Mouse (Mus musculus) adrenal gland (tissue): ENCODE results near the gene Mri1.

Source experiments
- intact Hi-C: fragments of 180-260 bp; cut with DNase I; formaldehyde crosslinking; loops from one replicate; pipeline ENCODE4 v1.15.1; 2025

Gene Mri1

DNA sequence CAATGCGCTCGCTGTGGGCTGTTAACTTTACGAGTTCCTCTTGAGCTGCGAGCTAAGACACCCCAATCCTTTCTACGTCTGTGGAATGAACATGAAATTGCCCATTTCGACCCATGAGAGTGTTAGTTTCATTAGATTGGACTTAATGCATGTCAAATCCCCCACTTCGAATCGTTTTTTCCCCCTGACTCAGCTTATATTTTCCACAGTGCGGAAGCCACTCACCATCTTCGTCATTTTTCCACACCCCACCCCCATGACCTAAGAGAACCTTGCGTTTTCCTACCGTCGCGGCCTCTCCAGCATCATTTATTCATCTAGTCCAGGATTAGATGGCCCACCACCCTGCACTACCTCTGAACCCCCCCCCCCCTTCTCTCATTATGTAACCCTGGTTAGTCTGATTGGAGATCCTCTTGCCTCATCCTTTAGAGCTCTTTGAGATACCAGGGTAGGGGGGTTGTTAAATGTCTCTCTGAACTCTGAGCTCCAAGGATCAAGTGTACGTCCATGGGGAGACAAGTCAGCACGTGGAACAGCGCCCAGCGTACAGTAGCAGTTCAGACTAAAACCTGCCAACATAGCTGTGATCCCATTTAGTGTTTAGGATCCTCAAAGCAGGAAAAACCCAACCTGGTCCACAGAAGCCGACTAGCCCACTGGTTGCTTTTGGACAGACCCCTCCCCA, 19.4 kb downstream of the Mri1 start:
- intact Hi-C loops = loop anchor here (1.0 kb wide), 1 partner anchor 12 kb away; the partner anchor contains the start of gene D8Ertd738e

DNA sequence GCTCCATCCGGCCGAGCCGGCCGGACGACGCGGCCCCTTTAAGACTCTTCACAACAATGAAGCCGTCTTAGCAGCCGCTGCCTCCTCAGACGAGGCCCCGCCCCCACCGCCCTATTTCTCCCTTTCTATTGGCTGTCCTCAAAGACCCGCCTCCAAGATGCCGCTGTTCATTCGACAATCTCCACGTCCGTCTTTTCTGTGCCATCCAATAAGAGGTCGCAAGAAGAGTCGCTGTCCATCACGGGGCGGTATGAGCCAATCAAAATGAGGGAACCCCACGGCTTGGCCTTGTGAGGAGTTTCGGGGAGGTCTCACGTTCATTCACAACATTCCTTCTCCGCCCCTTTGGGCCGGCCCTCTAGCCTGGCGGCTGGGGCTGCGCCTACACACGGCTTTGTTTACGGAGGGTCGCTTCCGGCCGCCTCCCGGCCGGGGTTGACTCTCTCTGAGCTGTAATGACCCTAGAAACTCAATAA, 20.1 kb downstream of the Mri1 start, which contains the start of gene Zswim4:
Gene Zswim4, minus strand, starts transcription at position 58 of the 476 bp plus-strand sequence.
- intact Hi-C loops = loop anchor here (1.0 kb wide), 1 partner anchor 12 kb away; the partner anchor contains the start of gene D8Ertd738e

DNA sequence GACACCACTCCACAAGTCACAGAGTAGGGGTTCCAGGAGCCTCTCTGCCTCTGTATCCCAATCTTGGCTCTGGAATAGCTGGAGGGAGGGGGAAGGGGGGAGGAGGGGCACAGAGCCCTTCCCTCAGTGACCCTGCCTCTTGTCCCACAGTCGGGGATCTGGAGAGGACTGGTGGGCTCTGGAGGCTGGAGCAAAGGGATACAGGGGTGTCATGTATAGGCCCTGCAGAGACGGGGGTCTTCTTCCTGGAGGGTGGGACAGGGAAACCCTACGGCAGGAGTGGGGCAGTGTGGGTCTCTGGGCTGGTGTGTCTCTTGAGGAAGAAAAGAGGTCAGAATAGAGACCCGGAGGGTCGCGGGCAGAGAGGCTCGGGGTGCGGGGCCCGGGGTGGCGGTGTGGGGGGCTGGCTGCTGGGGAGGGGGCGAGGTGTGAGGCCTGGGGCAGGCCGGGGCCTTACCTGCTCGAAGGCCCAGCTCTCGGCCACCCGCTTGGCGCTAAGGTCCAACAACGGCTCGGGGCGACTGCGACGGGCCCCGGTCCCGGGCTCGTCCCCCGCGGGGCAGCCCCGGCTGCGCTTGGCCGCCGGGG, 20.6 kb downstream of the Mri1 start:
- intact Hi-C loops = no loop called here

DNA sequence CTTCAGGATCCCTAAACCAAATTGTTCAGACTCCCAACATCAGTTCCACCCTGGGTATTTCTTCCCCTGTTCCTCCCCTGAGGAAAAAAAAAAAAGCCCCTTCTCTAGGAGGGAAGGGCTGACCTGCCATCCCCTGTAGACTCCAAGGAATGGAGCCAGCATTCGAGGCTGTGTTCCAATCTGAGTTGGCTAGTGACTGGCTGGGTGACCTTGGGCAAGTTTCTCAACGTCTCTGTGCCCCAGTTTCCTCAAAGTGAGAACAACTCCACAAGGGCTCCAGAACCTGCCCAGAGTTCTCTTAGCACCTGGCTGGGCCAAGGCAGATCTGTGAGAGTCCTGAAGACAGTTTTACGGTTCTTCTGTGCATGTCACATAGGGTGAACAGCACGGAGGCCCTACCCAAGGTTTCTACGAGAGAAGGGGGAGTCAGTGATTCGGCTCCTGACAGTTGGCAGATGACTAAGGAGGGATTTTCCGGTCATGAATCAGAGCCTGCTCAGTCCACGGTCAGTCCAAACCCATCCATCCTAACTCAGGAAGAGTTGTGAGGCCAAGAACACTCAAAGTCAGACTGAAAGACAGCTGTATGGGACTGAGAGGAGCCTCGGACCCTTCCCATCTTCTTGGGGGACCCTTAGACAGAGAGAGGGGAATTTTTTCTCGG, 21.2 kb downstream of the Mri1 start:
- intact Hi-C loops = no loop called here

DNA sequence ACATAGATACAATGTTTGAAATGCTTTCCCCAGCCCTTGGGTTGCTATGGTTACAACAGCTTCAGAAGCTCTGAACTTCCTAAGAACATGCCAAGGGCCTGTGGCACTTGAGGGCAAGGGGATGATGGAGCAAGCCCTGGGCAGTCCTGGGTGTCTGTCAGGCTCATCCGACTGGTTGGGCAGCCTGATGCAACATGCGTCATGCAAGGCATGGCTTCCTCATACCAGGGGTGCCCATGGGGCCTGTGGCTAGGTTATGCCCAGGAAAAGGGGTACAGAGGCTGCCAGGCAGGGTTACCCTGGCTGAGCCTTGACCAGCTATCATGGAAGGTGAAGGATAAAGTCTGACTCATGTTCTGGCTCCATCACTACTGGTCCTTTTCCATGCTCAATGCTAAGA, 24.1 kb downstream of the Mri1 start:
- intact Hi-C loops = no loop called here

DNA sequence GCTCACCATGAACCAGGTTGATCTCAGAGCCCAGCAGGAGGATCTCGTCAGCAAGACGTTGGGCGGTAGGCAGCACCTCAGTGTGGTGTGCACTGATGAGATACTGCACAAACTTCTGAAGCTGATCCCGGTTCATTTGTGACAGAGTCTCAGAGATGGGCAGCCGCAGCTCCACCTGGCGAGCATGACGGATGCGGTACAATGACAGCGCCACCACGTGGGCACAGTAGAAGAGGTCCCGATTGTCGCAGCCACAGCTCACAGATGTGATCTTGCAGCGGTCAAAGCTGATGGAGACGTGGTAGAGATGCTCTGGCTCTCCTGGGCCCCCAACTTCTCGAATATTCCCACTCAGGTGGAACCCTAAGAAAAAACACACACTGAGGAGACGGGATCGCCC, 26.4 kb downstream of the Mri1 start:
- intact Hi-C loops = no loop called here

DNA sequence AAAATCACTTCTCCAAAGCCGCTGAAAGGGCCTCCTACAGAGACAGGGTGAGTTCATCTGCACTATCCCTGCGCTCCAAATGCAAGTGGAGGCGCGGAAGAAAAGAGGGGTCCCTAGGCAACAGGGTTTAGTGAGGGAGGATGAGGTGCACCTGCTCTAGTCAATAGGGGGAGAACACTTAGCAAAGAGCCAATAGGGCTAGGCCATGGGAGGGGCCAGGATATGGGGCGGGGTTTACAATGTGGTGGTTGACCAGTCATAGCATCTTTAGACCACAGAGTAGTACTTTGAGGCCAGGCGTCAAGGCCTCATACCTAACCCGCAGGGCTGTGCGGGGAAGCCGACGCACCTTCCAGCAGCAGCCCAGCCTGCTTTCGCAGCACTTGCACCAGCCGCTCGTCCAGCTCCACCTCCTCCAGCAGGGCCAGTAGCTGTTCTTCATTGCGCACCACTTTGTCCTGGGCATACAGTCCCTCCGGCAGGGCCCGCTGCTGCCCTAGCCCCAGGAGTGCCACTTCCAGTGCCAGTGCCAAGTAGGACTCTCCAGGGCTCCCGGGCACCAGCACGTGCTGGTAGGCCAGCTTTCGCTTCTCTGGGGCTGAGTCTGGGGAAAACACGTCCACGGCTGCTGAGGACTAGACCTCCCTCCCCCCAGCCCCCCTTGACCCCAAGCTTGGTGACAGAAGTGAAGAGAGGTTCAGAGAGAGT, 33.6 kb downstream of the Mri1 start:
- intact Hi-C loops = no loop called here

DNA sequence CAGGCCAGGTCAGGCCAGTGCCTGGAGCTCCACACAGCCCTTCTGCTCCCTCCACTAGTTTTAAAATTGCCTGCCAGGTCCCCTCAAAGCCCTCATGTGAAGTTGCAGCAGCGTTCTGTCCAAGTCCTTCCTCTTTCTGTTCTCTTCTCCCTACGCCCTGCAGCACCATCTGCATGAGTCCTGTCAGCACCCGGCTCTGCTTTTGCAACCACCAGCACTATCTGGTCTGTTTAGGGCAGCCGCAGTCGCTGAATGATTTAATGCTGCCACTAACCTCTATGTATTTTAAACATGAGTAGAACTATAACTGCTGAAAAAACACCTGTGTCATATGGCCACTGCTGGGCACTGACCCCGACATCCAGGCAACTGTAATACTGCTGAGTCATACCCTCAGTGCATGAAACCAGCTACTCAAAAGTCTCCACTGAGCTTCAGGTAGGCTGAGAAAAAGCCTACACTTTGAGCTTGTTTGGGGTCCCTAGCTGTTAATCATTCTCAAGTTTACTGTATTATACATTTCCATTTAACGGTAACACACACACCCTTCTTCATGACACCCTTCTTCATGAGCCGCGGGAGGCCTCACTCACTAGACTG, 34.5 kb downstream of the Mri1 start:
- intact Hi-C loops = no loop called here

DNA sequence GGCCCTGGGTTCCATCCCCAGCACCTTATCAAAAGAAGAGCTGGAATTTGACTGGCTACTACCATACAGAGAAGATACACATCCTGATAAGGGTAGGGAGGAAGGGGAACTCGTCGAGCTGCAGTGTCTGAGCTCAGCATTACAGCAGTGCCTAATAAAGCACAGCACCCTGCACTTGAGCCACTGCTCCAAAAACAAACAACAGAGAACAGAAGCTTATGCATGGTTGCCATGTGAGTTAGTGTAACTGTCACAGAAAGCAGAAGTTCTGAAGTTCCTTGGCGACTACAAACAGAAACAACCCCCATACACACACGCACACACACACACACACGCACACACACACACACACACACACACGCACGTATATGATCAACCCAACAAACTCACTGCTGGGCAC, 37.0 kb downstream of the Mri1 start:
- intact Hi-C loops = no loop called here

DNA sequence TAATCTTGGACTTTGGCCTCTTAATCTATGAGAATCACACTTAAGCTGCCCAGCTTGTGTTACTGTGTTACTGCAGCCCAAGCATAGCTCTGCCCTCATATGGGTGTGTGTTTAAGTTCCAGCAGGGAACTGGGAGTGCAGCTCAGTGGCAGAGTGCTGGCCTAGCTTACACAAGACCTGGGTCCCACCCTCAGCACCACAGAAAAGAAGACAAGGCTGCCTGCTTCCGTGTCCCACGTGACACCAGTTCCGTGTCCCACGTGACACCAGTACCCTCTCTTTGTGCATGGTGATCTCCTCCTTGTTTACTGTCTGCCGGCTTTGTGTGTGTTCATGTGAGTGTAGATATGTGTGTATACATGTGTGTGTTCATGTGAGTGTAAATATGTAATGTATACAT, 39.0 kb downstream of the Mri1 start:
- intact Hi-C loops = no loop called here

DNA sequence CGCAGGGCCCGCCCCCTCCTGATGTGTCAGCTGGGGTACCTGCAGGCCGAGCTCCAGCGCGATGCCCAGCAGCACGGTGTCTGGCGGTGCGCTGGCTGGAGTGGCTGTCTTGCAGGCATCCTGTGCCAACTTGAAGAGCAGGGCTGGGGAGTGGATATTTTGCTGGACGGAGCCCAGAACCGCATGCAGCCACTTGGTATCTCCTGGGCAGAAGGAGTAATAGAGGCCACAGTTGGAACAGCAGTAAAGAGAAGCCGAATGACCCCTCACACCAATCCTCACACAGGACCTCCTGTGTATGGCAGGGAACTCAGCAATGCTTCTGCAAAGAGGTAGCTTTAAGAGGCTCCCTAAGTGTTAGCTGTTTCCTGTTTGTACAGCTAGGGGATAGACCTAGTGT, 39.9 kb downstream of the Mri1 start:
- intact Hi-C loops = no loop called here

DNA sequence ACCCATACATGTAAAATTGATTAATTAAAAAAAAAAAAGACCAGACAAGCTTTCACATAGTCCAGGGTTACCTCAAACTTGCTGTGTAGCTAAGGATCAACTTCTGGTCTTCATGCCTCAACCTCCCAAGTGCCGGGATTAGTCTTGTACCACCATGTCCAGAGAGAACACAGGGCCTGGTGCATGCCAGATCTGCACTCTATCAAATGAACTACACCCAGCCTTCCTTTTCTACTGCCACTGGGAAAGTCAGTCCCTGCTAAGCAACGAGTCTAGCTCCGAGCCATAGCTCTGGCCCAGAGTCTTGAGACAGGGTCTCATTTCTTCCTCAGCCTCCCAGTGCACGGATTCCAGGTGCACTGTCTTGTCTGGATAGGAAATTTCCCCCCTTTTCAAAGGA, 43.8 kb downstream of the Mri1 start:
- intact Hi-C loops = no loop called here

DNA sequence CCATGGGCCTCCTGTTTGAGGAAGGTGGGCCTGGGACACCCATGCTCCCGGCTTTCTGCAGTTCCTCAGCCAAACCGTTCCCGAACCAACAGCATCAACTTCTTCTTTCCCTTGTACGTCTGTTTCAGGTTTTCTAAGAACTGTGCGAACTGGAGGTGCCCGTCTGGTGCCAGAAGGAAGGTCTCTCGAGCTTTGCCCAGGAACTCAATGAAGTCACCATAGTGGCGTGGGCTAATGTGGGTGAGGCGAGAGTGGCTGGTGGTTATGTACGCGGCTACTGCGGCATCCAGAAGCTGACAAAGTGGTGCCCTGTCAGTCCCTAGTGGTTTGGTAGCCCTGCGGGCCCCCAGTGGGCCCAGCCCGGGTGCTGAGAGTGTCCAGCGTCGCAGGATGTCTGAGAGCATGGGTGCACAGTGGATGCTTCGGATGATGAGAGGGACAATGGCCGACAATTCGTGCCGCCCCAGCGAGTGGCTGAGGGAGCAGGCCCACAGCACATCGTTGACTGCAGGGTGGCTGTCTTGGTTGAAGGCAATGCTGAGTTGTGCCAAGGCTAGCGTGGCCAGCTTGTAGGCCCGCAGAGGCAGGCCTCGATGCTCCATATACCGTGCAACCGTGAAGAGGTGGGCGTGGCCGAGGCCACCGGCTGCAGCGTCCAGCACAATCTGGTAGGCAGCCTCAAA, 45.1 kb downstream of the Mri1 start:
- intact Hi-C loops = no loop called here

DNA sequence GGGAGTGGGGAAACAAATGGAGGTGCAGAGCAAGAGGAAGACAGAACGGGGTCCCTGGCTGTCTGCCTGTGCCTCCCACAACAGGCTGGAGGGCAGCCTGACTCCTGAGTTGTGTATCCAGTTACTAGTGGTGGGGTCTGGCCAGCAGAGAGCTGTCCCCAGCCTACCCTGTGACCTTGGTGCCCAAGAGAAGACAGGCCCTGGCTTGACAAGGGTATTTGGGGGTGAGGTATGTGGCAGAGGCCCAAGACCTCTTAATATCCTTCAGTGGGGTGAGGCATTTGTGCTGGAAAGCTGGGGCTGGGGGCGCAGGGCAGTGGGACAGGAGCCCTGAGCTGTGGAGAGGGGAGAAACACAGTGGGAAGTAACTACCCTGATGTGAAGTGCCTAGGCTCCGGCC, 45.9 kb downstream of the Mri1 start:
- intact Hi-C loops = no loop called here

DNA sequence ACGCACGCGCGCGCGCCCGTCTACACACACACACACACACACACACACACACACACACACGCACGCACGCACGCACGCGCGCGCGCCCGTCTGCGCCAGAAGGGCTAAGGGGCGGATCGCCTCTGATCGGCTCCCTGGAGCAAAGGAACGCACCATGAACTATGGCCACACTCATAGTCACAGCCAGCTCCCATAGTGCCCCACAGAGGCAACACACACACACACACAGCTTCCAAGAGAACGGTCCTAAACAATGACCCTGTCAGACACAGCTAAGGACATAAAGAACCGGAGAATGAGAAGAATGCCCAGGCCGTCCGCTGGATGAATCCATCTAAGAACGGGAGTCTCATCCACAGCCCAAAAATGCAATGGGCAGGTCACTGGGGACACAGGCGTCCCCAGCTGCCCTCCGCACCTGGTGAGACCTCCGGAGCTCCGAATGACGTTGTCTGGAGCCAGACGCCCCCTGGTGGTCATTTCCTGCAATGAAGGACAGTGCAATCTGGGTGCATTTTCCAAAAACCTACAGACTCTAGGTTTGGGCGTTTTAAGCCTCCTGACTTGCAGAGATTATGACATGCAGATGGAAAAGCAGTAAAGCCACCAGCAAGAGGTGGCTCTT, 46.8 kb downstream of the Mri1 start:
- intact Hi-C loops = loop anchor here (1.0 kb wide), 1 partner anchor 24 kb away; no protein-coding TSS in a partner anchor

DNA sequence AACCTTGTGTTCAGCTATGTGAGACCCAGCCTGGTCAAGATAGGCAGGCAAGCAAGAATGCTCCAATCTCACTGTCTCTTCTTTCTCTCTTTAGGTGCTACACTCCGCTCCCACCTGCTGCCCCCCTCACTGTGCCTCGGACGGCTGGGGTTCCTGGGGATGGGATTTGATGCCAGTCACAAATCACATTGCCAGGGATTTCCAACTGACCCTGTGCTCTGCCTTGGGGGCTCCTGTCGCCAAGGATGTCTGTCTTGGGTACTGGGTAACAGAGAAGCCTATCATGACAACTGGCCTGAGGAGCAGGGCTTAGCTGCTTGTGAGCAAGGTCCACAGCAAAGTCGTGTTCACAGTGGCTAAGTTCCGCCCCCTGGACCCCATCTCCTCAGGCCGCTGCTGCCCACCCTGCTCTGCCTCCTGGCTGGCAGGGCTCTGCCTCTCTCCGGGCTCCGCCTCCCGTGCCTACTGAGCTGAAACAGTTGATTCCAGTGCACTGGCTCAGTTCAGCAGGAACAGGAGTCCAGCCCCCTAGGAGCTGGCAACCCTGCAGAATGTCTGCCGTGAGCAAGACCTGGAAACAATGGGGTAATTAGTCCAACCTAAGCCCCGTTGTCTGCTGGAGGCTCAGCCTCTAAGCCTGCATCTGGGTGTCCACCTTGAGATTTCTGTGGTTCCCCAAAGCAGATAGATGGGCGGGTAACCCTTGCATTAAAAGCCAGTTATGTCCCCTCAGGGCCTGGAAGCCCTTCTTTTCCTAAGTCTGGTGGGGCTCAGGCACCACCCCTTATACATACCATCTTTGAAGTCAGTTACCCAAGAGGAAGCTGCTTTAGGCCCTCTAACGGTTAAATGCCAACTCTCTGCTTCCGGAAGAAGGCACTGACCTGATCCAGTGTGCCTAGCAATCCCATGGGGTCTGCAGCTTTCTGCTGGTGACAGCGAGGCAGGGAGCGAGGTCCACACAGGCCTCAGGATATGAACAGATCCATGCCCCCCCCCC, 48.4 kb downstream of the Mri1 start:
- intact Hi-C loops = no loop called here

DNA sequence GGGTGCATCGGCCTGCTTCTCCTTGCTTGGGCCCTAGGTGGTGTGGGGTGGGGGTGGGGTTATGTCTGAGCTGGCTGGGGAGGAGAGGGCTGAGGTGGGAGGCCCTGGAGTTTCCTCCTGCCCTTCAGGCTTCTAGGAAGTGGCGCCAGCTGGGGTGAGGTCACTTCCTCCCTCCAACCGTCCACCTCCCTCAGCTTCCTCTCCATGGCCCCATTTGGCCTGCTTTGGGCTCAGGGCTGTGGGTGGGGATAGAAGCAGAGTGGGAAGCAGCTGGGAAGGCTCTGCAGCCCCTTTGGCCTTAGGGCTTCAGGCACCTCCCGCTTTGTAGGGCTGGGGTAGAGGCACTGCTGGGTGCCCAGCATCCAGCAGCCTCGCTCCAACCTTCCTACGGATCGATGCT, 49.3 kb downstream of the Mri1 start:
- intact Hi-C loops = no loop called here

DNA sequence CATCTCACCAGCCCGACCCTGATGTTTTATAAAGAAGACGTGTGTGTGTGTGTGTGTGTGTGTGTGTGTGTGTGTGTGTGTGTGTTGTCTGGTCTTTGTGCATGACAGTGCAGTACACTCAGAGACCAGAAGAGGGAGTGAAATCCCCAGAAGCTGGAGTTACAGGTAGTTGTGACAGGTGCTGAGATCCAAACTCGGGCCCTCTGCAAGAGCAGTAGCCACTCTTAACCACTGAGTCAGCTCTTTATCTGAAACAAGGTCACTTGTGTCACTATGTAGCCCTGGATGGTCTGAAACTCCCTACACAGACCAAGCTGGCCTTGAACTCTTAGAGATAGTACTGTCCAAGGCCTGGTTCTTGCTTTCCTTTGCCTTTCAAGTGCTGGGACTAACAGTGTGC, 50.5 kb downstream of the Mri1 start:
- intact Hi-C loops = no loop called here

DNA sequence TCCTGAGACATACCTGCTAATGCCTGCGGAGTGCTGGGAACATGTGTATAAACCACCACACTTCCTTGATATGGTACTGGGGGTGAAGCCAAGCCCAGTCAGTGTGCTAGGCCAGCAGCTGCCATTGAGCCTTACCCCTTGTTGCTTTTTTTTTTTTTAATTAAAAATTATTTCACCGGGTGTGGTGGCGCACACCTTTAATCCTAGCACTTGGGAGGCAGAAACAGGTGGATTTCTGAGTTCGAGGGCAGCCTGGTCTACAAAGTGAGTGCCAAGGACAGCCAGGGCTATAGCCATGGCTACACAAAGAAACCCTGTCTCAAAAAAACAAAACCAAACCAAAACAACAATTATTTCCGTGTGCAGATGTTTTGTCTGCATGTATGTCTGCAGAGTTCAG, 52.1 kb downstream of the Mri1 start:
- intact Hi-C loops = no loop called here
